Mouse (Mus musculus) megakaryocyte, adult 5-6 weeks (primary cell): ENCODE data around the gene Gpr84. TPM values are rescaled to one million over a fixed set of nuclear protein-coding genes. Genes with fewer than 3 reads are reported as not detected.

Experiments
- ATAC-seq: 2 replicates; pipeline ENCODE4 v1.8.0; 2016; ENCODE audit warnings: mild to moderate bottlenecking, inconsistent platforms; ENCODE audit not compliant: poor library complexity, severe bottlenecking
- total RNA-seq, 2 experiments: library from RNA; stranded (forward) in 1 of 2; stranded (reverse) in 1 of 2; fragments of 153-499, 151-499 nt in 1 of 2; fragments of 221-1000, 200-1000 nt in 1 of 2; gene quantifications; 2 replicates each; pipeline versions ENCODE4 v1.2.3 to v1.2.4; 2015 to 2017

Gene Gpr84
- total RNA-seq (2015) (2.9 and 3.8 TPM in 2 replicates), total RNA-seq (2017) (1.7 and 3.3 TPM in 2 replicates)

DNA sequence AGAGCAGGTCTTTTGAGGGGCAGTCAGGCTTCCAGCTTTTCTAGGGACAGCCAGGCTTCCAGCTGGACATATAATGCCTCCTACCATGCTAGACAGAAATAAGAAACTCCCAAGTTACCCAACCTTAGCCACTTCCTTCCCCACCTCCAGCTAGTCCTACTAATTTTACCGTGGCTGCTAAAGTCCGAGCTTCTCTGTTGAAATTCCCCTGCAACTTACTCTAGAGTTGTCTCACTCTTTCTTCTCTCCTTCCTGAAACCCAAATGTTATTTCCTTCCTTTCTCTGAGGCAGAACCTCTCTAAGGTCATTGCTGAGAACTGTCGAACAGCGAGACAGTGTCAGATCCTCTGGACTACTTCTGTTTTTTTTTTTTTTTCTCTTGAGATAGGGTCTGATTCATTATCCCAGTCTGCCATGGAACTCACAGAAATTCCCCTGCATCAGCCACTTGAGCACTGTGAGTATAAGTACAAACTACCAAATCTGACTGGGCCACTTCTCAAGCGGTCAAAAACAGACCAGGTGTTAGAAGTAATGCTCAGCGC, at the start of gene Gpr84:
Gpr84 (minus strand) TSS at position 248 of the 546 bp plus-strand sequence.
- peak; percentile 52 for ATAC-seq

DNA sequence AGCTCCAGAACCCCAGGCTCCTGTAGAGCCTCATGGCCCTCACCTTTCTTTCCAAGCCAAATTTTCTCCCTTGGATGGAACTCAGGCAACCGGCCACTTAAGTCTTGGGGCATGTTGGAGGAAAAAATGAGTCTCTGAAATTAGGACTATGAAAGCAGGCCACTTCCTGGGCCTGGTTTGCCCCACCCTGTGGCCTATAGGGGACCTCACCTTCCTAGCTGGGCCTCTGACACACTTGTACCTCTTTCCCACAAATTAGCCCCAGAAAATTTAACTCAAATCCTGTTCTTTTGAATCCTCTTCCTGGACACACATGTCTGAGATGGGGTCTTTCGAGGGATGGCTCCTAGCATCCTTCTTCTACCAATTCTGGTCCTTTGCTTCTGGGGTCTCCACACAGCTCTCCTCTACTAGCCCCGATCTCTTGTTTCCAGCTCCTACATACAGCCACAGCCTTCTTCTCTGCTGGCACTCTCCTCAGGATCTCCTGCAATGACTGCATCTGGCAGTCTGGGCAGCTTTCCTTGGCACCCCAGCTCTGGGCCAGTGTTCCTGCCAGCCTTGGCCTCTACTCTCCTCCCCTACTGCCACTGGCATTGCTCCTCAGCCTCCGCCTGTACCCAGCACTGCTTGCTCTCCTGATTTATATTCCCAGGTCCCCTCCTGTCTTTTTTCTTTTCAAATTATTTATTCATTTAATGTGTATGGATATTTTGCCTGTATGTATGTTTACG, 49.6 kb upstream of the Gpr84 start:
- ATAC-seq = no peak

GRCm38 (mm10) chr15:103359122-103359510, 48.7 kb upstream of the Gpr84 start:
- ATAC-seq = peak; percentile 34; the same call in 1 of the 2 replicates

- no peak for ATAC-seq
Measured at GRCm38 (mm10) chr15:103358278-103359121, 48.1 kb upstream of the Gpr84 start.

GRCm38 (mm10) chr15:103357817-103358216, 47.4 kb upstream of the Gpr84 start:
- ATAC-seq = no peak

DNA sequence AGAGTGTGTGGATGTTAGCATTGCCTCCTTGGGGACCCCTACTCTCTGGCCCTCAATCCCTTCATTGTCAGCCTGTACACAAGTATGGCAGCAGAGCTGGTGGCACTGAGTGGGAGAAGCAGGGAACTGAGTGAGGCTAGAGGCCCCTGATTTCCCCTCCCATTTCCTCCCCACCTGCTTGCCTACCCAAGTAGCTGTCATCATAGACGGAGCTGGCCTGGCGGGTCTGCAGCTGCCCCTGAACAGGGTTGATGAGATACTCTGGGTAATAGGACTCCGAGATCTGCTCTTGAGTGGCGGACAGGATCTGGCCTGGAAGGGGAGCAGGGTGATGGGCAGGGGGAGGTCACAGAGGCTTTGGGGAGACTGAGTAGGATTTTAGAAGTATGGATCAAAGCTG, 45.7 kb upstream of the Gpr84 start:
- no peak for ATAC-seq

DNA sequence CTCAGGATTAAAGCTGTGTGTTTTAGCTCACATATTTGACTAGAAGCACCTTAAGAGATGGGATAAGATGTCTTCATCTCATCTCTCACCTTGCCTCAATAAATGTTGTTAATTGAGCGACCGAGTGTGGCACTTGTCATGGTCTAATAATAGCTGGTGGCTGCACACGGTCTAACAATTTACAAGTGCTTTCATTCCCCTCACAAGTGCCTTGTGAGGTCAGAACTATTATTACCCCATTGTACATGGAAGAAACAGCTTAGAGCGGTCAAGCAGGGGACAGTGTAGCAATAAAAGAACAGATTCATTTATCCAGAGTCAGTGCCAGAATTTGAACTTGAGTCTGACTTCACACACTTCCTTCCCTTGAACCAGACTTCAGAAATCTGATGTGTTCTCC, 45.0 kb upstream of the Gpr84 start:
- ATAC-seq = no peak

- no peak for ATAC-seq
Measured at GRCm38 (mm10) chr15:103354690-103355089, 44.3 kb upstream of the Gpr84 start.

DNA sequence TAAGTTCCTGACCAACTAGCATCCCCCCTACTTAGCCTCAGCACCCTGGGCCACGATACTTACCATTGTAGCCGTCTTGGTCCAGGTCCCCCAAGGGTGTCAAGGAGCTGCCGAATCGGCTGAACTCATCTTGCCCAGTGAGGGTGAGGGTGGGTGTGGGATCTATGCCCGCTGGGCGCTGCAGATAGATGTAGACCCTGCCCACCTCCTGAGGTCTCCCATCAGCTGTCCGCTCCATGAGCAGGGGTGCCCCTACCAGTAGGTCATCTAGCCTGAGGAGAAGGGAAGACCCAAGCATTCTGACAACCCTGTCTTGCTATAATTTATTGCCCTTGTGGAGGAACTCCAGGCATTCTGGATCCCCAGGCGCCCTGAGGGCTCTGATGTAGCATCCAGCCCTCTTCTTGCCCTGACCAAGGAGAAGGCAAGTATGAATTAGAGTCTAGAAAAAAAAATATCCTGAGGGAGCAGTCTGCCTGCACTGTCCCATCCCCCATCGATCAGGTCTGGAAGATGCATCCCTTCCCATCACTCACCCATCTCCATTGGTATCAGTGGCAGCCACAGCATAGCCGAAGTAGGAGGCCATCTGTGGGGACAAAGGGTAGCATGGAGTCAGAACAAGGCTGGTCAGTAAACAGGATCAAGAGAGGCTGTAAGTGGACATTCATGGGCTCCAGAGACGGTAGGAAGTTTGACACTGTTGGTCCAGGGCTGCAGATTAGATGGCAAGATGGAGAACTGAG, 43.3 kb upstream of the Gpr84 start:
- ATAC-seq = no peak

DNA sequence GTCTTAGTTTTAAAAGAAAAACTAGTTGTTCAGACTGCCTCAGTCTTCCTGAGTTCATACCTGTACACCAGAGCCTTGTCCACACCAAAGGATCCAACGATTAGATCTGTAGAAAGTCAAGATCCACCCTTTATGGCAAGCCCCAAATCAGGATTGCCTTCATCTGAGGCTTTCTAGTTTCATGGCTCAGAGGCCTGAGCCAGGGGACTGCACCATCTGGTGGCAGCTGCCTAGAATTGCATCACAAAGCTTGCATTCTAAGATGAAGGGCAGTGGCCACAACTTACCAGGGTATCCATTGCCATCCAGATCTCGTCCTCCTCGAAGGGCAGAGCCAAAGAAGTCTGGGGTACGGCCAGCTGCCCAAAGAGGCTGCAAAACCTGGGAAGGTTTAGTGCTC, 42.4 kb upstream of the Gpr84 start:
- peak; percentile 95 for ATAC-seq

- ATAC-seq = peak; percentile 92
Measured at GRCm38 (mm10) chr15:103347275-103347684, 36.9 kb upstream of the Gpr84 start.

- no peak for ATAC-seq
Measured at GRCm38 (mm10) chr15:103345789-103346188, 35.4 kb upstream of the Gpr84 start.

DNA sequence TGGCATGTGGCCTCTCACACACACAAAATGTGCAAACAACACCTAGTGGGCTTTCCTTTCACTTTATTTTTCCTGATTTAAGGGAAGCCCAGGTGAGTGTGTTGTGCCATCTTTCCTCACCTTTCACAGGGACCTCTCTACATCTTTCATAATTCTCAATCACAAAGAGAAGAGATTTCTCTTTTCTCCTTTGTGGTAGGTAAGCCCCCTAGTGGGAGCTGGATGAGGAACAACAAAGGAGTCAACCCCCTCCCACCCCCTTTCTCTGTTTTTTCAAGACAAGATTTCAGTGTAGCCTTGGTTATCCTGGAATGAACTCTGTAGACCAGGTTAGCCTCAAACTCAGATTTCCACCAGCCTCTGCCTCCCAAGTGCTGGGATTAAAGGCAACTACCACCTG, 33.1 kb upstream of the Gpr84 start:
- ATAC-seq = no peak

DNA sequence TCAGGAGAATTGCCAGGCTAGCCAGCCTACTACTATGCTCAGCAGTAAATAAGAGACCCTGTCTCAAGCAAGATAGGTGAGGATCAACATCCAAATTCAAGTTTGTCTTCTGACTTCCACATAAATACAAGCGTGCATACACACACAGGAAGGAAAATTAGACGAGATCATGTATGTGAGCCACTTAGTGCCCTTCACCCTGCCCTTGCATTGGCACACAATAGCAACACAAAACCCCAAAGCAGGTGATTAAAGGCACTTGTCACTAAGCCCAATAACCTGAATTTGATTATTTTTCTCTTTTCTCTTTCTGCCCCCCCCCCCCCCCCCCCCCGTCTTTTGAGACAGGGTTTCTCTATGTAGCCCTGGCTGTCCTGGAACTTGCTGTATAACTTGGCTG, 32.6 kb upstream of the Gpr84 start:
- ATAC-seq = no peak

DNA sequence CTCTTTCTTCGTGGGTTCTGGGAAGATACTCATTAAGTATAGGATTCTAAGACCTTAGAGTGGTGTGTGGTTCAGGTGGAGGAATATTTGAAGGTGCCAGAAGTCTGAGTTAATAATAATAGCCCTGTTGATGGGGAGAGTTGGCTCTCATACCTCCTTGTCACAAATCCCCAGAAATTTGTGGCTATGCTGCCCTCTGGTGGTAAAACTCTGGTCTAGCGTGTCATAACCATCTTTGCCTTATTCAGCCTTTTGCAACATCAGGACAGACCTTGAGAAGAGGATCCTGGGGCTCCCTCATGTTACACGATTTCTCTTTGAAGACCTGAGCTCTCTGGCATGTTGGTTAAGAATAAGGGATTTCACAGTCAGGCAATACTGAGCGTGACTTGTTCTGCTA, 32.0 kb upstream of the Gpr84 start:
- ATAC-seq = peak; percentile 48

- ATAC-seq = no peak
Measured at GRCm38 (mm10) chr15:103341547-103341946, 31.1 kb upstream of the Gpr84 start.

DNA sequence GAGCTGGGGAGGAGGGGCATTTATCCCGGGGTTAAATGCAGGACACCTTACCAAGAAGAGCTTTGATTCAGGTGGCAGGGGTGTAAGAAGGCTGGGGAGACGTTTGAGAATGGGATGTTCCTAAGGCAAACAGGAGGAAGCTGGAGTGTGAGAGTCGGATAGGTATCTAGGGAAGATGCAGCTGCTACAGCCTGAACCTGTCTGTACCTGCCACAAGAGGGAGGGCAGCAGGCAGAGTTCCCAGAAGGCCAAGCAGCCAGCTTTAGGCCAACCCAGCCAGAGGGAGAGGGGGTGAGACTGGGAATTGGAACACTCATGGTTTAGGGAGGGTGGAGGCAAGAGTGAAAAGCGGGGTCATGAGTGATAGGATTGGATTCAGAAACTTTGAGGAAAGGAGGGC, 30.4 kb upstream of the Gpr84 start:
- no peak for ATAC-seq

GRCm38 (mm10) chr15:103339961-103340337, 29.5 kb upstream of the Gpr84 start, which contains the start of gene Zfp385a:
Gene Zfp385a (minus strand): TSS chr15:103340093.
- ATAC-seq = peak; percentile 67

- ATAC-seq = peak; percentile 52
Measured at GRCm38 (mm10) chr15:103339166-103339960, 29.0 kb upstream of the Gpr84 start.

GRCm38 (mm10) chr15:103338829-103339165, 28.4 kb upstream of the Gpr84 start:
- no peak for ATAC-seq
